Mouse (Mus musculus) cerebellum, adult 2 months (tissue): ENCODE results near the gene Zfp697.

Experiments
- CTCF ChIP-seq: fragments of 200-500 bp; IDR thresholded peaks from 2 replicates; pipeline ENCODE4 v1.5.1; 2011; ENCODE audit warnings: low read depth, mild to moderate bottlenecking, control low read depth, low read length, moderate library complexity, borderline replicate concordance; ENCODE audit not compliant: insufficient read depth
- POLR2A ChIP-seq: fragments of 200-500 bp; IDR thresholded peaks from 2 replicates; pipeline ENCODE4 v1.6.1; 2011; ENCODE audit warnings: low read length, control low read depth, borderline replicate concordance; ENCODE audit not compliant: insufficient read depth

- TF ChIP-seq POLR2A (no peak), CTCF (no peak)
These were observed 34.4 kb downstream of the Zfp697 start for GRCm38 (mm10) chr3:98416426-98417250.
